Mouse (Mus musculus): ENCODE data around the gene Gm14296.
"Not testable (repeated sequence)": the region's sequence is repeated elsewhere in the genome, so short reads cannot be mapped to it uniquely, and the experiment has no call there.

Gene Gm14296

GRCm38 (mm10) chr2:176927709-176928108 lies at the start of gene Gm14296:
Gene Gm14296 (minus strand): TSS chr2:176927809.
- not testable (repeated sequence) for DNase-seq (ENCODE audit: low read depth)

GRCm38 (mm10) chr2:176905464-176905863 lies 22.1 kb downstream of the Gm14296 start:
- DNase-seq (ENCODE audit: low read depth) = not testable (repeated sequence)
